8 mouse cellular contexts compared by ENCODE assay signal in genomic region chr2:30237199-30237880, GRCm38 (mm10). TPM values are rescaled to one million over a fixed set of nuclear protein-coding genes. Genes with fewer than 3 reads are reported as not detected.
A peak's percentile ranks its signal among the peaks of the same experiment; 100 is the strongest.
DNase-seq lines count a peak whose midpoint lies in the region; ATAC-seq and TF ChIP-seq lines count a peak whose summit lies in the region.

Gene Lrrc8a (plus strand): TSS chr2:30237715.

- H3K9ac ChIP-seq in kidney, embryonic 15.5 days = peak within 1 kb of the TSS; percentile 85

- peak within 1 kb of the TSS; percentile 49 for H3K27ac ChIP-seq in bone marrow macrophage, adult 2 months (ENCODE audit: insufficient read depth, low read depth, low read length)
- peak within 1 kb of the TSS; percentile 55 for H3K27ac ChIP-seq in embryonic fibroblast, embryonic 13.5 days (ENCODE audit: insufficient read depth, low read length)
- H3K27ac ChIP-seq in heart, embryonic 10.5 days = peak within 1 kb of the TSS; percentile 94
- H3K27ac ChIP-seq in kidney, embryonic 15.5 days = peak within 1 kb of the TSS; percentile 92

- no peaks in the 10 kb centered on the region for H3K27me3 ChIP-seq in heart, embryonic 10.5 days (ENCODE audit: insufficient read depth, poor library complexity, severe bottlenecking)
- no peaks in the 10 kb centered on the region for H3K27me3 ChIP-seq in kidney, embryonic 15.5 days

- peak; percentile 97 for ATAC-seq in kidney, embryonic 15.5 days (replicated peaks; ENCODE audit: low FRiP score)
- peak; percentile 93 for ATAC-seq in monocyte, adult 5-6 weeks (replicated peaks; ENCODE audit: insufficient number of reproducible peaks, low FRiP score, low TSS enrichment, poor library complexity, severe bottlenecking)

- peak; percentile 99 for DNase-seq in A20 (ENCODE audit: low read depth, low spot score)
- peak; percentile 100 for DNase-seq in heart, embryonic 10.5 days (ENCODE audit: low spot score)
- peak; percentile 99 for DNase-seq in liver
- peak; percentile 100 for DNase-seq in spleen, postnatal 4 days (ENCODE audit: low spot score in 2 of 2)

- peaks cover 13% of the 10 kb centered on the region for H3K4me1 ChIP-seq in bone marrow macrophage, adult 2 months (ENCODE audit: control insufficient read depth, insufficient read depth, low read length)
- no peaks in the 10 kb centered on the region for H3K4me1 ChIP-seq in embryonic fibroblast, embryonic 13.5 days (ENCODE audit: control insufficient read depth, insufficient read depth, low read length)
- peaks cover 43% of the 10 kb centered on the region for H3K4me1 ChIP-seq in heart, embryonic 10.5 days
- peaks cover 48% of the 10 kb centered on the region for H3K4me1 ChIP-seq in kidney, embryonic 15.5 days

- H3K4me2 ChIP-seq in kidney, embryonic 15.5 days = peak within 1 kb of the TSS; percentile 82

- TF ChIP-seq CTCF in bone marrow macrophage, adult 2 months (IDR thresholded peaks at IDR 0.05; ENCODE audit: low read depth, low read length) = no peak
- no peak for TF ChIP-seq CTCF in embryonic fibroblast, embryonic 13.5 days (IDR thresholded peaks at IDR 0.05; ENCODE audit: borderline replicate concordance, insufficient read depth, low read length)

- WGBS in heart, embryonic 10.5 days = under 1% methylated on average over 54 of the region's 67 CpGs
- whole genome bisulfite sequencing in kidney, embryonic 15.5 days = under 1% methylated on average over 53 of the region's 67 CpGs

- H3K9me3 ChIP-seq in heart, embryonic 10.5 days = no peaks in the 10 kb centered on the region
- H3K9me3 ChIP-seq in kidney, embryonic 15.5 days (replicated peaks) = no peaks in the 10 kb centered on the region

- peak within 1 kb of the TSS; percentile 91 for H3K4me3 ChIP-seq in bone marrow macrophage, adult 2 months (ENCODE audit: insufficient read depth, low read length)
- H3K4me3 ChIP-seq in embryonic fibroblast, embryonic 13.5 days (ENCODE audit: insufficient read depth, low read length) = peak within 1 kb of the TSS; percentile 57
- peak within 1 kb of the TSS; percentile 77 for H3K4me3 ChIP-seq in heart, embryonic 10.5 days
- peak within 1 kb of the TSS; percentile 89 for H3K4me3 ChIP-seq in kidney, embryonic 15.5 days (replicated peaks)

- no peak for TF ChIP-seq POLR2A in bone marrow macrophage, adult 2 months (IDR thresholded peaks at IDR 0.05; ENCODE audit: borderline replicate concordance, low read depth, low read length)
- TF ChIP-seq POLR2A in embryonic fibroblast, embryonic 13.5 days (IDR thresholded peaks at IDR 0.05; ENCODE audit: low read depth, low read length) = peak; percentile 80

- H3K36me3 ChIP-seq in heart, embryonic 10.5 days = peaks cover 26% of the 10 kb centered on the region
- peaks cover 24% of the 10 kb centered on the region for H3K36me3 ChIP-seq in kidney, embryonic 15.5 days

RNA-seq across cellular contexts. Expression of gene Lrrc8a, which starts in this region (rescaled TPM):
- 17.0 and 18.9 TPM in 2 replicates for polyA plus RNA-seq in bone marrow macrophage, adult 2 months (2012; ENCODE audit: insufficient read depth, insufficient read length, missing spikeins)
- polyA plus RNA-seq in embryonic fibroblast, embryonic 13.5 days (2011; ENCODE audit: insufficient read length, low read depth, missing spikeins) = 40.7 and 41.7 TPM in 2 replicates
- 20.2 and 34.4 TPM in 2 replicates for polyA plus RNA-seq in heart, embryonic 10.5 days (2016; fragmentation: Nextera tagmentation; extraction: Ambion mirVana)
- 40.1 and 41.7 TPM in 2 replicates for polyA plus RNA-seq in kidney, embryonic 15.5 days (2015; fragmentation: Nextera tagmentation; extraction: Ambion mirVana)
- total RNA-seq in monocyte, adult 5-6 weeks (2017) = 8.1 to 13.5 TPM (median 9.8 TPM) in 3 replicates

Comparison
In these comparisons a context has a peak if more than half of its experiments do, and no peak if none do; other contexts are left out.
1. Peak in every context shown above with its lines: DNase-seq, ATAC-seq, H3K4me3 ChIP-seq and H3K27ac ChIP-seq.